Mouse (Mus musculus): Measurements from ENCODE around the gene Notch2.

GRCm38 (mm10) chr3:97992289-97992688 lies 21.0 kb upstream of the Notch2 start:
- TF ChIP-seq POLR2A (IDR thresholded peaks at IDR 0.05; ENCODE audit: control insufficient read depth, low read depth, low read length) (no peak), CTCF (IDR thresholded peaks at IDR 0.05; ENCODE audit: control insufficient read depth, insufficient read depth, insufficient replicate concordance, low read depth, low read length) (no peak)

Measured in testis, adult 2 months (tissue).